Mouse (Mus musculus) T-helper 1 cell (primary cell): ENCODE data around the gene Papola.

Experiments used
- in situ Hi-C: fragments of 300-600 bp; cut with MboI, MseI; formaldehyde crosslinking; loops from one replicate; pipeline ENCODE4 v1.15.1; 2025; ENCODE audit warnings: high pct_unique_total_duplicates

The Papola gene

GRCm38 (mm10) chr12:105857902-105858640 lies 73.6 kb downstream of the Papola start:
- in situ Hi-C loops, result no loop called here

GRCm38 (mm10) chr12:105862072-105862471 lies 77.6 kb downstream of the Papola start:
- in situ Hi-C loops, result no loop called here

GRCm38 (mm10) chr12:105862607-105863006 lies 78.1 kb downstream of the Papola start:
- in situ Hi-C loops, result no loop called here

- in situ Hi-C loops, result no loop called here
These were observed 78.9 kb downstream of the Papola start for GRCm38 (mm10) chr12:105863436-105863835.

GRCm38 (mm10) chr12:105867646-105868045 lies 83.2 kb downstream of the Papola start:
- in situ Hi-C loops, result no loop called here

- in situ Hi-C loops, result no loop called here
These were observed 84.7 kb downstream of the Papola start for GRCm38 (mm10) chr12:105869242-105869641.

GRCm38 (mm10) chr12:105869696-105870095 lies 85.2 kb downstream of the Papola start:
- in situ Hi-C loops, result no loop called here

GRCm38 (mm10) chr12:105873283-105873682 lies 88.8 kb downstream of the Papola start:
- in situ Hi-C loops, result no loop called here

GRCm38 (mm10) chr12:105875112-105875511 lies 90.6 kb downstream of the Papola start:
- in situ Hi-C loops, result no loop called here

- in situ Hi-C loops, result no loop called here
These were observed 92.0 kb downstream of the Papola start for GRCm38 (mm10) chr12:105876521-105876920.

- in situ Hi-C loops, result no loop called here
These were observed 92.4 kb downstream of the Papola start for GRCm38 (mm10) chr12:105876931-105877330.

GRCm38 (mm10) chr12:105878746-105879145 lies 94.3 kb downstream of the Papola start:
- in situ Hi-C loops, result no loop called here

- in situ Hi-C loops, result no loop called here
These were observed 99.5 kb downstream of the Papola start for GRCm38 (mm10) chr12:105883799-105884514.

GRCm38 (mm10) chr12:105884515-105885323 lies 100.2 kb downstream of the Papola start:
- in situ Hi-C loops, result no loop called here
